Mouse (Mus musculus) megakaryocyte, embryonic 14.5 days (primary cell): ENCODE data around the gene Lmf2. TPM values are rescaled to one million over a fixed set of nuclear protein-coding genes. Genes with fewer than 3 reads are reported as not detected.

Source experiments
- H3K27me3 ChIP-seq: replicated peaks from 2 replicates; pipeline ENCODE3; 2012; ENCODE audit warnings: inconsistent platforms
- H3K36me3 ChIP-seq: replicated peaks from 2 replicates; pipeline ENCODE3; 2012; ENCODE audit warnings: low read length, inconsistent platforms, mixed read lengths
- H3K4me1 ChIP-seq: 2 replicates; pipeline ENCODE4 v1.6.1; 2012; ENCODE audit warnings: inconsistent platforms
- H3K4me3 ChIP-seq: replicated peaks from 2 replicates; pipeline ENCODE3; 2012; ENCODE audit warnings: moderate library complexity, mild to moderate bottlenecking, inconsistent platforms
- H3K9me3 ChIP-seq: 2 replicates; pipeline ENCODE4 v1.6.1; 2012; ENCODE audit warnings: inconsistent platforms
- FLI1 ChIP-seq: IDR thresholded peaks from 2 replicates; pipeline ENCODE4 v1.6.1; 2012; ENCODE audit warnings: low read length, inconsistent platforms, mixed read lengths
- GATA1 ChIP-seq: IDR thresholded peaks from 3 replicates; pipeline ENCODE4 v1.6.1; 2012; ENCODE audit warnings: mixed read lengths, low read length, inconsistent platforms, borderline replicate concordance
- polyA plus RNA-seq: library from polyadenylated mRNA; stranded (reverse); fragments of >175 nt; gene quantifications from 2 replicates; pipeline ENCODE4 v1.2.3, GENCODE M21; 2012; ENCODE audit warnings: low replicate concordance; ENCODE audit not compliant: insufficient read depth

The Lmf2 gene
- polyA plus RNA-seq, 1 experiment, result 65.0 TPM

DNA sequence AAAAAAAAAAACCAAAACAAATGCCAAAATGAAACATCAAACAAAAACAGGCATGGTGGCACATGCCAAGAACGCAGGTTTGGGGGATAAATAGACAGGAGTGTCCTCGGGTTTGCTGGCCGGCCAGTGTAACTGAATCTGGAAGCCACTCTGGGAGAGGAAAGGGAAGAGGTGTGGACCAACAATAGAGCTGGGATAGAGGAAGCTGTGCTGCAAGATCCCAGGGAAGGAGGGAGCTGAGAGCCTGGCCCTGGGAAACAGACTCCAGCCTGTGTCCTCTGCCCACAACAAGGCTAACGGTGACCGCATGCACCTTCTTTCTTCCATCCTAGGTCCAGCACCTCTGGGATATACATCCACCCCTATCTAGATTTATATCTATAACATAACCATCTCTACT is 5.0 kb downstream of the Lmf2 start:
- H3K9me3 ChIP-seq, result no peaks in the 10 kb centered on the region
- TF ChIP-seq FLI1 (no peak), GATA1 (no peak)
- peaks cover 47% of the 10 kb centered on the region for H3K36me3 ChIP-seq
- H3K4me1 ChIP-seq, result peaks cover 35% of the 10 kb centered on the region
- no peak overlapping the region for H3K4me3 ChIP-seq
- no peaks in the 10 kb centered on the region for H3K27me3 ChIP-seq

DNA sequence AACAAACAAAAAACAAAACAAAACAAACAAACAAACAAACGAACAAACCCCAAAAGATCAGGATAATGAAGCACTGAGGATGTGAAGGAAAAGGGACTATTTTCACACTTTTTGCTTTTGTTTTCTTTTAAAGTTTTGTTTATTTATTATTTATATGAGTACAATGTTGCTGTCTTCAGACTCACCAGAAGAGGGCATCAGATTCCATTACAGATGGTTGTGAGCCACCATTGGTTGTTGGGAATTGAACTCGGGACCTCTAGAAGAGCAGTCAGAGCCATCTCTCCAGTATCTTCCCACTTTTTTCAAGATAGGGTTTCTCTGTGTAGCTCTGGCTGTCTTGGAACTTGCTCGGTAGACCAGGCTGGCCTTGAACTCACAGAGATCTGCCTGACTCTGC is 12.1 kb downstream of the Lmf2 start:
- Histone ChIP-seq H3K36me3 (no peaks in the 10 kb centered on the region), H3K4me1 (peaks cover 17% of the 10 kb centered on the region), H3K27me3 (peaks cover 7% of the 10 kb centered on the region), H3K9me3 (no peaks in the 10 kb centered on the region), H3K4me3 (no peak overlapping the region)
- TF ChIP-seq GATA1, result no peak
- no peak for TF ChIP-seq FLI1

GRCm38 (mm10) chr15:89341678-89342077 is 13.8 kb downstream of the Lmf2 start:
- Histone ChIP-seq H3K36me3 (no peaks in the 10 kb centered on the region), H3K9me3 (no peaks in the 10 kb centered on the region), H3K27me3 (peaks cover 11% of the 10 kb centered on the region), H3K4me1 (peaks cover 8% of the 10 kb centered on the region), H3K4me3 (no peak overlapping the region)
- TF ChIP-seq GATA1, result no peak
- TF ChIP-seq FLI1, result no peak

DNA sequence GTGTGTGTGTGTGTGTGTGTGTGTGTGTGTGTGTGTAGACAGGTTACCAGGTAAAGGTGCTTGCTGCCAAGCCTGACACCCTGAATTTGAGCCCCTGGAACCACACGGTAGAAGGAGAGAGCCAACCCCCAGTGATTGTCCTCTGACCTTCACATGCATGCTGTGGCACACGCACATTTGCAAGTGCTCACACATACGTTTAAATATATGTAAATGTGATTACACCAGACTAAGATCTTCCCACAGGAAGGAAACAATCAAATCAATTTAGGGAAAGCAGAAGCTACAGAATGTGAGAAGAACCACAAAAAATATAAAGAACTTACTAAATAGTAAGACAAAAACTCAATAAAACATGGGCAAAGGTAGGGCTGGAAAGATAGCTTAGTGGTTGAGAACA is 15.3 kb downstream of the Lmf2 start:
- H3K27me3 ChIP-seq, result peaks cover 24% of the 10 kb centered on the region
- H3K4me1 ChIP-seq, result peaks cover 8% of the 10 kb centered on the region
- no peaks in the 10 kb centered on the region for H3K9me3 ChIP-seq
- H3K4me3 ChIP-seq, result no peak overlapping the region
- no peak for TF ChIP-seq FLI1
- no peak for TF ChIP-seq GATA1
- H3K36me3 ChIP-seq, result no peaks in the 10 kb centered on the region

DNA sequence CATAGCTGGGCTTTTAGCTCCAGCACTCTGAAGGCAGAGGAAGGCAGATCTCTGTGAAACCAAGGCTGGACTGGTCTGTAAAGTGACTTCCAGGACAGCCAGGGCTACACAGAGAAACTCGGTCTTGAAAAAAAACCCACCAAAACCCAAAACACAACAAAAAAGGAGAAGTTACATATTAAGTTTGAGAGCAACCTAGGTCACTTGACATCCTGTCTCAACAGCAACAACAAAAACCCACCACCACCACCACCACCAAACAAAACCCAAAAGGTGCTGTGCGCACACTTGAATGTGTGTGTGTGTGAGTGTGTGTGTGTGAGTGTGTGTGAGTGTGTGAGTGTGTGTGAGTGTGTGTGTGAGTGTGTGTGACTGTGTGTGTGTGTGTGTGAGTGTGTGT is 15.8 kb downstream of the Lmf2 start:
- Histone ChIP-seq H3K4me1 (peaks cover 8% of the 10 kb centered on the region), H3K36me3 (no peaks in the 10 kb centered on the region), H3K4me3 (no peak overlapping the region), H3K9me3 (no peaks in the 10 kb centered on the region), H3K27me3 (peaks cover 28% of the 10 kb centered on the region)
- no peak for TF ChIP-seq FLI1
- TF ChIP-seq GATA1, result no peak

GRCm38 (mm10) chr15:89336422-89336821 is 19.0 kb downstream of the Lmf2 start:
- peaks cover 36% of the 10 kb centered on the region for H3K27me3 ChIP-seq
- H3K36me3 ChIP-seq, result no peaks in the 10 kb centered on the region
- no peaks in the 10 kb centered on the region for H3K9me3 ChIP-seq
- no peak overlapping the region for H3K4me3 ChIP-seq
- TF ChIP-seq GATA1, result no peak
- no peak for TF ChIP-seq FLI1
- peaks cover 8% of the 10 kb centered on the region for H3K4me1 ChIP-seq

- peaks cover 33% of the 10 kb centered on the region for H3K27me3 ChIP-seq
- H3K9me3 ChIP-seq, result no peaks in the 10 kb centered on the region
- TF ChIP-seq GATA1 (no peak), FLI1 (no peak)
- peaks cover 6% of the 10 kb centered on the region; the same call in 1 of the 2 replicates for H3K4me1 ChIP-seq
- no peaks in the 10 kb centered on the region for H3K36me3 ChIP-seq
- H3K4me3 ChIP-seq, result no peak overlapping the region
Observed at GRCm38 (mm10) chr15:89334774-89335537, 20.5 kb downstream of the Lmf2 start.

GRCm38 (mm10) chr15:89334271-89334670 is 21.2 kb downstream of the Lmf2 start, which contains the start of gene Miox:
TSS of gene Miox (plus strand) at chr15:89334398.
- peaks cover 33% of the 10 kb centered on the region for H3K27me3 ChIP-seq
- H3K4me3 ChIP-seq, result no peak within 1 kb of the TSS
- TF ChIP-seq GATA1, result no peak
- TF ChIP-seq FLI1, result no peak
- no peaks in the 10 kb centered on the region for H3K36me3 ChIP-seq
- no peaks in the 10 kb centered on the region for H3K9me3 ChIP-seq
- H3K4me1 ChIP-seq, result no peaks in the 10 kb centered on the region

DNA sequence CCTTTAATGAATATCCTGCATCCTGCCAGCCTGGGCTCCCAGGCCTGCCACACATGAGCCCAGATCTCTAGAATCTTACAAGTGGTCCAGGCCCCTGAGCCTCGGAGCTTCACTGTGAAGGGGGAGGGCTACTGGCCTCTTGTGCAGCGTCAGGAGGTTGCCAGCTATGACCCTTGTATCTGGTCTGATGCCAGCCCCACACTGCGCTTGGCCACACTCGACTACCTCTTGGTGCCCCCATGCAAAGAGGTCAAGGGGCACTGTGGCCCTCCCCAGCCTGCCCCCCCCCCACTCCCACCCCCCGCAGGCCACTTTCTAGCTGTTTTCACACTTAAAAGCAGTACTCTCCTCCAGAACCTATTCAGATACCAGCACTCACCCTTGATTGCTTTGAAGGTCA is 29.0 kb downstream of the Lmf2 start:
- Histone ChIP-seq H3K4me3 (no peak overlapping the region), H3K27me3 (peaks cover 47% of the 10 kb centered on the region), H3K9me3 (no peaks in the 10 kb centered on the region), H3K4me1 (peaks cover 23% of the 10 kb centered on the region), H3K36me3 (no peaks in the 10 kb centered on the region)
- TF ChIP-seq FLI1, result no peak
- no peak for TF ChIP-seq GATA1

DNA sequence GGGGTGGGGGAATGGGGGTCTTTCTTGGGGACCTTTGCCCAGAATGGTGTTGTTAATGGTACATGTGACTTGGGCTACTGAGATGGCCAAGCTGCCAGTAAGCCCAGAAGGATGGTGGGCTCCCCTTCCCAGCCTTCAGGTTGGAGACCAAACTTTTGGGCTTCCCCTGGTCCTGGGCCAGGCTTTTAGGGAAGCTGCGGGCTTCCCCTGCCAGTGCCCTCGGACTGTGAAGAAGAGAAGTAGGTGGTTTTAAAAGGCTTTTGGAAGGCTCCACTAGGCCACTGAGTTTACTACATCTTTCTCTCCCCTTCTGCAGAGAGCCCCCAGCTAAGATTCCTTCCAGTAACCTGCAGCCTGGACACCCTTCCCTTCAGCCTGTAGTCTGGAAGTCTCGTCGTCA is 31.8 kb downstream of the Lmf2 start:
- TF ChIP-seq FLI1 (no peak), GATA1 (no peak)
- peaks cover 35% of the 10 kb centered on the region for H3K4me1 ChIP-seq
- H3K9me3 ChIP-seq, result no peaks in the 10 kb centered on the region
- no peaks in the 10 kb centered on the region for H3K36me3 ChIP-seq
- no peak overlapping the region for H3K4me3 ChIP-seq
- H3K27me3 ChIP-seq, result peaks cover 47% of the 10 kb centered on the region
